Mouse (Mus musculus): Measurements from ENCODE around the gene Rpl39. TPM values are rescaled to one million over a fixed set of nuclear protein-coding genes. Genes with fewer than 3 reads are reported as not detected.

Gene Rpl39
- polyA plus RNA-seq, 1 experiment, result 115 TPM

- Histone ChIP-seq H3K4me3 (ENCODE audit: insufficient read depth, low read depth, low read length) (peak within 1 kb of the TSS; percentile 93), H3K36me3 (ENCODE audit: control insufficient read depth, insufficient read depth, low read length) (no peaks in the 10 kb centered on the region), H3K27ac (ENCODE audit: insufficient read depth, low read depth, low read length) (peak within 1 kb of the TSS; percentile 76), H3K4me1 (ENCODE audit: control insufficient read depth, insufficient read depth, low read length) (no peaks in the 10 kb centered on the region), H3K27me3 (replicated peaks; ENCODE audit: control insufficient read depth, insufficient read depth, low read length) (no peaks in the 10 kb centered on the region)
- DNase-seq, result peak; percentile 97
- TF ChIP-seq CTCF (conservative IDR thresholded peaks at IDR 0.05; ENCODE audit: insufficient read depth, insufficient read length, low read depth, low read length), result no peak
- TF ChIP-seq POLR2A (IDR thresholded peaks at IDR 0.05; ENCODE audit: low read depth, low read length), result peak; percentile 44
- 2% methylated on average over 30 of the region's 30 CpGs for WGBS
Measured at GRCm38 (mm10) chrX:37110193-37110880, 25.1 kb upstream of the Rpl39 start, which contains the start of gene Upf3b. Gene Upf3b, minus strand, starts transcription at chrX:37110322.

- H3K27me3 ChIP-seq (replicated peaks; ENCODE audit: control insufficient read depth, insufficient read depth, low read length), result no peaks in the 10 kb centered on the region
- TF ChIP-seq CTCF (conservative IDR thresholded peaks at IDR 0.05; ENCODE audit: insufficient read depth, insufficient read length, low read depth, low read length) (no peak), POLR2A (IDR thresholded peaks at IDR 0.05; ENCODE audit: low read depth, low read length) (no peak)
- H3K27ac ChIP-seq (ENCODE audit: insufficient read depth, low read depth, low read length), result peak overlapping the region; percentile 76
- DNase-seq, result no peak
- H3K4me1 ChIP-seq (ENCODE audit: control insufficient read depth, insufficient read depth, low read length), result no peaks in the 10 kb centered on the region
- H3K36me3 ChIP-seq (ENCODE audit: control insufficient read depth, insufficient read depth, low read length), result no peaks in the 10 kb centered on the region
- peak overlapping the region; percentile 93 for H3K4me3 ChIP-seq (ENCODE audit: insufficient read depth, low read depth, low read length)
- WGBS, result 0% methylated on average over 27 of the region's 27 CpGs
Measured at GRCm38 (mm10) chrX:37109526-37110192, 24.5 kb upstream of the Rpl39 start.

- no peak for DNase-seq
- Histone ChIP-seq H3K36me3 (ENCODE audit: control insufficient read depth, insufficient read depth, low read length) (no peaks in the 10 kb centered on the region; the same call in 1 of the 2 replicates), H3K4me3 (ENCODE audit: insufficient read depth, low read depth, low read length) (no peak overlapping the region), H3K27me3 (replicated peaks; ENCODE audit: control insufficient read depth, insufficient read depth, low read length) (no peaks in the 10 kb centered on the region), H3K27ac (ENCODE audit: insufficient read depth, low read depth, low read length) (no peak overlapping the region), H3K4me1 (ENCODE audit: control insufficient read depth, insufficient read depth, low read length) (no peaks in the 10 kb centered on the region)
- TF ChIP-seq POLR2A (IDR thresholded peaks at IDR 0.05; ENCODE audit: low read depth, low read length) (no peak), CTCF (conservative IDR thresholded peaks at IDR 0.05; ENCODE audit: insufficient read depth, insufficient read length, low read depth, low read length) (peak; percentile 26; the same call in 1 of the 2 replicates)
- 70% methylated on average over 2 of the region's 2 CpGs for WGBS
Measured at GRCm38 (mm10) chrX:37103826-37104225, 18.6 kb upstream of the Rpl39 start.

- Histone ChIP-seq H3K27ac (ENCODE audit: insufficient read depth, low read depth, low read length) (no peak overlapping the region), H3K4me3 (ENCODE audit: insufficient read depth, low read depth, low read length) (no peak overlapping the region), H3K4me1 (ENCODE audit: control insufficient read depth, insufficient read depth, low read length) (no peaks in the 10 kb centered on the region), H3K36me3 (ENCODE audit: control insufficient read depth, insufficient read depth, low read length) (no peaks in the 10 kb centered on the region; the same call in 1 of the 2 replicates), H3K27me3 (replicated peaks; ENCODE audit: control insufficient read depth, insufficient read depth, low read length) (no peaks in the 10 kb centered on the region)
- 99% methylated on average over 3 of the region's 3 CpGs for WGBS
- no peak for DNase-seq
- no peak for TF ChIP-seq CTCF (conservative IDR thresholded peaks at IDR 0.05; ENCODE audit: insufficient read depth, insufficient read length, low read depth, low read length)
Measured at GRCm38 (mm10) chrX:37098681-37099080, 13.5 kb upstream of the Rpl39 start.

- no peak for TF ChIP-seq POLR2A (IDR thresholded peaks at IDR 0.05; ENCODE audit: low read depth, low read length)
- TF ChIP-seq CTCF (conservative IDR thresholded peaks at IDR 0.05; ENCODE audit: insufficient read depth, insufficient read length, low read depth, low read length), result no peak
- H3K4me3 ChIP-seq (ENCODE audit: insufficient read depth, low read depth, low read length), result no peak overlapping the region
- DNase-seq, result no peak
- no peak overlapping the region for H3K27ac ChIP-seq (ENCODE audit: insufficient read depth, low read depth, low read length)
- 94% methylated on average over 11 of the region's 11 CpGs for WGBS
- no peaks in the 10 kb centered on the region for H3K4me1 ChIP-seq (ENCODE audit: control insufficient read depth, insufficient read depth, low read length)
- no peaks in the 10 kb centered on the region for H3K36me3 ChIP-seq (ENCODE audit: control insufficient read depth, insufficient read depth, low read length)
- no peaks in the 10 kb centered on the region for H3K27me3 ChIP-seq (replicated peaks; ENCODE audit: control insufficient read depth, insufficient read depth, low read length)
Measured at GRCm38 (mm10) chrX:37095106-37095768, 10.0 kb upstream of the Rpl39 start.

- no peak for DNase-seq
- Histone ChIP-seq H3K4me3 (ENCODE audit: insufficient read depth, low read depth, low read length) (no peak overlapping the region), H3K27me3 (replicated peaks; ENCODE audit: control insufficient read depth, insufficient read depth, low read length) (no peaks in the 10 kb centered on the region), H3K4me1 (ENCODE audit: control insufficient read depth, insufficient read depth, low read length) (no peaks in the 10 kb centered on the region), H3K36me3 (ENCODE audit: control insufficient read depth, insufficient read depth, low read length) (no peaks in the 10 kb centered on the region), H3K27ac (ENCODE audit: insufficient read depth, low read depth, low read length) (no peak overlapping the region)
- TF ChIP-seq POLR2A (IDR thresholded peaks at IDR 0.05; ENCODE audit: low read depth, low read length) (no peak), CTCF (conservative IDR thresholded peaks at IDR 0.05; ENCODE audit: insufficient read depth, insufficient read length, low read depth, low read length) (no peak)
- WGBS, result 56% methylated on average over 3 of the region's 3 CpGs
Measured at GRCm38 (mm10) chrX:37091457-37091856, 6.3 kb upstream of the Rpl39 start.

GRCm38 (mm10) chrX:37088778-37089177 lies 3.6 kb upstream of the Rpl39 start:
- no peak overlapping the region for H3K27ac ChIP-seq (ENCODE audit: insufficient read depth, low read depth, low read length)
- no peaks in the 10 kb centered on the region for H3K27me3 ChIP-seq (replicated peaks; ENCODE audit: control insufficient read depth, insufficient read depth, low read length)
- H3K4me1 ChIP-seq (ENCODE audit: control insufficient read depth, insufficient read depth, low read length), result peaks cover 5% of the 10 kb centered on the region; the same call in 1 of the 2 replicates
- WGBS, result 92% methylated on average over 1 of the region's 1 CpGs
- H3K36me3 ChIP-seq (ENCODE audit: control insufficient read depth, insufficient read depth, low read length), result no peaks in the 10 kb centered on the region
- no peak overlapping the region for H3K4me3 ChIP-seq (ENCODE audit: insufficient read depth, low read depth, low read length)
- DNase-seq, result no peak
- no peak for TF ChIP-seq POLR2A (IDR thresholded peaks at IDR 0.05; ENCODE audit: low read depth, low read length)
- TF ChIP-seq CTCF (conservative IDR thresholded peaks at IDR 0.05; ENCODE audit: insufficient read depth, insufficient read length, low read depth, low read length), result no peak

All from kidney, adult 2 months (tissue).